Mouse (Mus musculus) forebrain, embryonic 16.5 days (tissue): ENCODE measurements around the gene Srsf9. TPM values are rescaled to one million over a fixed set of nuclear protein-coding genes. Genes with fewer than 3 reads are reported as not detected.

Experiments
- polyA plus RNA-seq: library from polyadenylated mRNA; unstranded; fragments of >200 nt; fragmentation: Nextera tagmentation; extraction: Ambion mirVana; gene quantifications from 2 replicates; pipeline ENCODE4 v1.2.1, GENCODE M21; 2015

Srsf9 gene
- polyA plus RNA-seq, 1 experiment from 2014 or later = 165 TPM

Other genes starting within 250 kb of the Srsf9 start
- 34.9 and 38.1 TPM in 2 replicates for gene Gm10401, start 228.9 kb upstream of the Srsf9 start, polyA plus RNA-seq
- gene Acads, start 207.8 kb upstream of the Srsf9 start, polyA plus RNA-seq = 18.0 and 19.8 TPM in 2 replicates
- gene Unc119b, start 192.2 kb upstream of the Srsf9 start, polyA plus RNA-seq = 35.3 and 39.8 TPM in 2 replicates
- gene Mlec, start 169.0 kb upstream of the Srsf9 start, polyA plus RNA-seq = 19.3 and 21.1 TPM in 2 replicates
- gene Cabp1, start 132.8 kb upstream of the Srsf9 start, polyA plus RNA-seq = 8.3 and 9.2 TPM in 2 replicates
- gene Pop5, start 91.3 kb upstream of the Srsf9 start, polyA plus RNA-seq = 85.3 and 101 TPM in 2 replicates
- 168 and 176 TPM in 2 replicates for gene Rnf10, start 54.3 kb upstream of the Srsf9 start, polyA plus RNA-seq
- gene Coq5, start 47.5 kb upstream of the Srsf9 start, polyA plus RNA-seq = 62.9 and 64.3 TPM in 2 replicates
- 1,337 and 1,455 TPM in 2 replicates for gene Dynll1, start 26.2 kb upstream of the Srsf9 start, polyA plus RNA-seq
- gene Gatc, start 14.0 kb downstream of the Srsf9 start, polyA plus RNA-seq = 35.9 and 40.7 TPM in 2 replicates
- gene Triap1, start 14.0 kb downstream of the Srsf9 start, polyA plus RNA-seq = 59.9 and 62.3 TPM in 2 replicates
- 864 and 925 TPM in 2 replicates for gene Cox6a1, start 21.8 kb downstream of the Srsf9 start, polyA plus RNA-seq
- 53.9 and 62.2 TPM in 2 replicates for gene Msi1, start 102.4 kb downstream of the Srsf9 start, polyA plus RNA-seq
- not detected in 2 replicates for gene Pla2g1b, start 139.1 kb downstream of the Srsf9 start, polyA plus RNA-seq
- gene Sirt4, start 157.5 kb downstream of the Srsf9 start, polyA plus RNA-seq = 32.7 and 37.6 TPM in 2 replicates
- gene Pxn, start 179.5 kb downstream of the Srsf9 start, polyA plus RNA-seq = 20.6 and 22.5 TPM in 2 replicates
- gene Rplp0, start 232.3 kb downstream of the Srsf9 start, polyA plus RNA-seq = 944 and 986 TPM in 2 replicates
- 44.7 and 53.6 TPM in 2 replicates for gene Gcn1l1, start 238.1 kb downstream of the Srsf9 start, polyA plus RNA-seq